Mouse (Mus musculus) heart, postnatal 0 days (tissue): ENCODE results near the gene Armcx4.

Experiments used
- CTCF ChIP-seq: IDR thresholded peaks from 2 replicates; pipeline ENCODE4 v1.5.1; 2016; ENCODE audit warnings: antibody characterized with exemption, control low read depth, low read depth
- EP300 ChIP-seq: IDR thresholded peaks from 2 replicates; pipeline ENCODE4 v1.6.1; 2016; ENCODE audit warnings: antibody characterized with exemption, low read depth

GRCm38 (mm10) chrX:134652061-134652460, 34.3 kb upstream of the Armcx4 start:
- TF ChIP-seq CTCF (no peak), EP300 (no peak)
